Mouse (Mus musculus) cerebellum, adult 2 months (tissue): ENCODE measurements around the gene Hoxa4.

Source experiments
- CTCF ChIP-seq: fragments of 200-500 bp; IDR thresholded peaks from 2 replicates; pipeline ENCODE4 v1.5.1; 2011; ENCODE audit warnings: low read depth, mild to moderate bottlenecking, control low read depth, low read length, moderate library complexity, borderline replicate concordance; ENCODE audit not compliant: insufficient read depth
- POLR2A ChIP-seq: fragments of 200-500 bp; IDR thresholded peaks from 2 replicates; pipeline ENCODE4 v1.6.1; 2011; ENCODE audit warnings: low read length, control low read depth, borderline replicate concordance; ENCODE audit not compliant: insufficient read depth

DNA sequence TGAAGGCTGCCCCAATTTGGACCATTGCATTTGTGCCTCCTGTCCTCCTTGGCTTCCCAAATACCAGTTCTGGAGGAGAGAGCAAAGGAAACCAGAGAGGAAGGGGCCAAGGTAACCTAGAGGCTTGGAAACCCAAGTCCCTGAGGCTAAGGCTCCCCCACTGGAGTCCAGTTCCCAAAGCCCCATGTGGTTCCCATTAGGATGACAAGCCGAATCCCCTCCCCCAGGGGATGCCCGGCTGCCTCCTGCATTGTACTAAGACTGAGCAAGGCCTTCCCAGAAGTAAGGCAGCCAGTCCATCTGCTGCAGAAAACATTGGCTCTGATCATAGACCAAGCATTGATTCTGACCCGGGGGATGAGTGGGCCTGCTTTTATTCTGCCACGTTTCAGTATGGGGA is 20.2 kb downstream of the Hoxa4 start:
- TF ChIP-seq CTCF, result no peak
- TF ChIP-seq POLR2A, result no peak
